Mouse (Mus musculus) lung, postnatal 4 days (tissue): ENCODE data around the gene Tril.

Experiments
- DNase-seq, 2 experiments: peaks; one replicate each; pipeline ENCODE4 v3.0.0; 2021

The Tril gene

DNA sequence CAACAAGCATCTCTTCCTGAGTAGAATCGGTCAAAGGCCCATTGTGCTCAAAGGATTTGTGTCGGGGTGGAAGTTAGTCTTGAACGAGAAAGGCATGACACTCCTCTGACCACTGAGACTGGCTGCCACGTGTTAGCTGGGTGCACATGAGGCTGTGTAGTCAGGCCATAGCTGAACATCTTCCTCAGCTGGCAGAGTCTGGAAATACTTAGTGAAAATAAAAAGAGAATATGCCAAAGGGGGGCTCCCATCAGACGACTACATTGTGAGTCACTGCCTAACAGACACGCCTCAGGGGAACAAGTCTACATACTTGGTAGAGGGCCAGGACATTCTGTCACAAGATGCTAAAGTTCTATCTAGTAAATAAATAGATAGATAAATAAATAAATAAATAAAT, 16.5 kb downstream of the Tril start:
- no peak for DNase-seq

DNA sequence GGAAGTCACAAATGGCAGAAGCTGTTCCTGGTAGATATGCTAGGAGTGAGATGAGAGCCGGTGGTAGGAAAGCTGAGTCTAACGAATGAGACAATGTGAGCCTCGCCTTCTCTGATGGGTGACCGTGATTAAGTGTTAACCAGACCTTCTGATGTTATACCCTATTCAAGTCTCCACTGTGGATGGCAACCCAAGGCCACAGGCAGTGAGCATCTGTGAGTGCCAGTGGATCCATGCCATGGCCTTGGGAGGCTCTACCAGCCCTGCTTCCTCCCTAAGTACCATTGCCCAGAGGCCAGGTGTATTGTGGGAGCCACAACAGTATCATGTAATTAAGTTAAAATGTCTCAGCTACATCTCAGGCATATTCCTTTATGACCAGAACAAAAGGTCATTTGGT, 17.1 kb downstream of the Tril start:
- DNase-seq: no peak

DNA sequence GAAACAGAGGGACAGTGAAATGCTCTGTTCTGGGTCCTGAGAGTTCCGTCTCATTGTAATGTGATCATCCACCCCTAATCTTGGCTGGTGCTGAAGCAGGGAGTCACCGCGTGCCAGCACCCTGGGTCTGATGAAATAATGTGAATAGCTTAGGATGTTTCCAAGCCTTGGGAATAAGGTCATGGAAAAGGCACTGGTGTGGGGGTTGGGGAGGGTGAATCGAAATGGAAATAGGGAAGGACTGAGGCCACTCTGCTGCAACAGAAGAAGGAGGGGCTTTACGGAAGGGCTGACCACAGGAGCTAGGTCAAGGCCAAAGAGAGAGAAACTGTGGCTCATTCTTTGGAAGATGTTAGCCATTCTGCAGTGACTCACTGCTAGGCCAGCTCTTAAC, 18.7 kb downstream of the Tril start:
- peak; percentile 32 to 68 for DNase-seq

DNA sequence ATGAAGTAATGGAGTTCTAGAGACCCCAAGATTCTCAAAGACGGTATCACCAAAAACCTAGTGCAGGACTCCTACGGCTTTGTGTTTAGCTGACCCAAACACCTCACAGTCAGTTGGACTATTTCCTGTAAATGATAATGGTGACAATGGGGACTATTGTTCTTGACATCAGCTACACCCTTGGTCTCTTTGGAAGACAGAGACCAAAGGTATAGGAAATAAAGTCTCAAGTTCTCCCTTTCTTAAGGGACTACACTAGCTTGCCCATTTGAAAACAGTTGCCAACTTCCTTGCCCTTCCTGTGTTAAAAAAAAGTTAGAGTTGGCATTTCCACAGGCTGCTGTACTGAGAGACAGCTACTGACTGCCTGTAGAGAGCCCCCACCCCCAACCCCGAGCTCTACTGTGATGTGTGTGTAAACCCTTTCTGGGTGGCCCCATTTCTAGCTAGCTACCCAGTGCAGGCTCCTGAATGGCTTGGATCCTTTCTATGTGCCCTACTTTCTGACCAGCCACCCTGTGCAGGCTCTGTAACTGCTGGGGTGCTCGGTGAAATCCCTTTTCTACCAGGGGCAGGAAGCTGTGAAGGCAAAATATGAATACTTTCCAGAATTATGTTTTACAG, 19.2 kb downstream of the Tril start:
- DNase-seq: no peak

DNA sequence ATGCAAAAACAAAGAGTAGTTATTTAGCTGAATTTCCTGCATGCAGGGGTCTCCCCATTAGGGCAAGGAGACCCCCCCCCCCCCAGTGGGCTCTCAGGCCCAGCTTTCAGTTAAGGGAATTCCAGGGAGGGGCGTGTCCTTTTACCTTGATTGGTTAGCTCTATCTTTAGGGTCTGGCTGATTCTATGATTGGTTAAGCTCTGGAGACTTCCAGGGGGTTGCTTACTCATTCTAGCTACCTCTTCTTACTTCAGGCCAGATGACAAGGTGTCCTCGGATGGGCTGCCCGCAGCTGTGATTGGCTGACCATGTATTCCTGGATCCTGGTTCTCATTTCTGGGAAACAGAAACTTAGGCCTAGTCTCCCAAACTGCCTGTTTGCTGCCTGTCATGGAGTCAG, 21.8 kb downstream of the Tril start:
- no peak for DNase-seq

DNA sequence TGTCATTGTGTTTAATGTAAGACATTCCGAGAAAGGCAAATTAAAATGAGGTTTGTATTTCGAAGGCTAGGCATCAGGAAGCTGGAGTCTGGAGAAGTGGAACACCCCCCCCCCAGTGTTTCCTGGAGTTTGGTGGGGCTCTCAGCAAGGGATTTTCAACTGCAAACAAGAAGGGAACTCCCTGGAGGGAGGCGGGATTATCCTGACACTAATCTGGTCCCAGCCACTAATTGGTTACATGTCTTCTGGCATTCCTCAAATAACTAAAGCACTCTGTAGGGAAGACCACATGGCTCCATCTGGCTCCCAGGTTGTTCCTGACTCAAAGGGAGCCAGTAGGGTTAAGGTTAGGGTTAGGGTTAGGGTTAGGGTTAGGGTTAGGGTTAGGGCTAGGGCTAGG, 23.8 kb downstream of the Tril start:
- no peak for DNase-seq

DNA sequence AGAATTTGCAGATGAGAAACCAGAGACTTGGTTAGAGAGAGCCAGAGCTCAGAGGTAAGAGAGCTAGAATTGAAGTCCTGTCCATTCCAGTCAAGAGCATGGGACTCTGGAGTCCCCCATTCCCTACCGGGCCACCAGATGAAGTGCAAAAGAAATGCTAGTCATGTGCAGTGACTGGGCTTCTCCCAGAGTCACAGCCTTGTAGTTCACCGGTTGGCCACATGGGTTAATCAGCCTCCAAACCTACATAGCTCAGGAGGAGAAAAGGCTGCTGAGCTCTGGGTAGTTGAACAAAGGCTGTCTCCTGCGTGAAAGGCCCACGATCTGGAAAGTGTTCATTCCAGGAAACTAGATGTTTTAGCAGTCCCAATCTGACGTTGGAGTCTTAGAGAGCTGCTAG, 24.8 kb downstream of the Tril start:
- peak; percentile 52 to 68 for DNase-seq

DNA sequence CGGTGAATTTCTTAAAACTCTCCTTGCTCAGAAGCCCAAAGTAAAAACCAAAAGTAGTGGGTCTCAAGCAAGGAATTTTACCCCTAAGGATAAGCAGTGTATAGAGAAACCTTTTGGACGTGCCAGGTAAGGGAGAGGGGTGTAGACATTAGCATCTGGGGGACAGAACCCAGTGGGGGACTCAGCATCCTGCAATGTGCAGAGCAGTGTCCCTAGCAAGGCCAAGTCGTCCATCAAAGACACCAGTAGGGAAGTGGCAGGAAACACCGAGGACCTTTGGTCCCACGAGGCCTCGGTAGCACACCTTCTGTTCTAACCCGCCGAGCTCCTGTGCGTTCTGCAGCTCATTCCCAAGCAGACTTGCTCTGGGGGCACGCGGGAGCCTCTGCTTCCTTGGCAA, 25.6 kb downstream of the Tril start:
- no peak for DNase-seq

DNA sequence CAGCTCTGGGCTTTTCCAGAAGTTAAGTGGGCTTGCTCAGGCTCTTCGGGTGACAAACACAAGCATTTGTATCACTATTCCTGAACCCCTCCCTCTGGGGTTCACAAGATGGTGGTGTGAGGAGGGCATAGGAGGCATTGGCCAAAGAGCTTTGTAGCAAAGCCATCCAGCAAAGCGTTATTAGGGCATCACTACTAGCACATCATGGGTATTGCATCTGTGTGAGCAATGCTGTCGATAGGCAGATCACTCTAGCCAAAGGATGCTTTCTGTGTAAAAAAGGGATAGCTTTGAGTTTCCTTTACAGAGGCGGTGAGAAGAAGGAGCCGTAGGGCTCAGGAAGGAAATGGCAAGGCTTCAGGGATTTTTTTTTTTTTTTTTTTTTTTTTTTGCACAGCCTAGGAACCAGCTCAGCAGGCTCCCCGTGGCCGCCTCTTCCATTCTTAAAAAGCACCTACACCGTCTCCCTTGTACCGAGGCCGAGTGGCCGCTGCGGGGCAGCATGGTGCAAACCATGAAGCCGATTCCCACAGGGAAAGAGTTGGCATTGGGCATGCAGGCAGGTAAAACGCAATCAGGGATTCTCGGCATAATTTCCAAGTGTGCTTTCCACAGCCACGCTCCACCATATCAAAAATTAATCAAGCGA, 26.2 kb downstream of the Tril start:
- DNase-seq: peak; percentile 80 to 86

DNA sequence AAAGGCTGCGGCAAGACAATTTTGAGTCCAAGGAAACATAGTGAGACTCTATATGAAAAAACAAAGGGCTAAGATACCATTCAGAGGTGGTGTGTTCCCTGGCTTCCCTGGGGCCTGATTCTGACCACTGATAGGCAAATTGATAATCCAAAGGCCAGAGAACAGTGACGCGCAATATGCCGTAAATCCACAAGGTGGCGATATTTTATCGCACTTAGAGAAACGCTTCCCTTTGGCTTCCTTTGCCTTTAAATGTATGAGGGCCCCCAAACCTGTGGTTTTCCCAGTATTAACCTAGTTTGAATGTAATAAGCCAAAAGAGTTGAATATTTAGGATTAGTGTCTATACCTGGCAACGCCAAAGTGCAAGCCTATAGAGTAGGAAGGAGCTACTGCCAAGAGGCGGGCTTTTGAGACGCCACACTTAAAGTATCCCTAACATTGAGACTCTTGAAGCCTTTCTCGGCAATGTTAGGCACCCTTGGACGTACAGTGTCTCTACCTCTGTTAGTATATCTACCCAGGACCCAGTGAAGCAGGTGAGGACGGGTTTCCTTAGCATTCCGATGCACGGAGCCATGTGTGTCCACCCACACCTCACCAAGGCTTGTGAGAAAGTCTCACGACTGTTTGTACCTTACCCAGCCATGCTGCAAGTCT, 37.6 kb downstream of the Tril start:
- DNase-seq: peak in 1 of 2 experiments; percentile 67

DNA sequence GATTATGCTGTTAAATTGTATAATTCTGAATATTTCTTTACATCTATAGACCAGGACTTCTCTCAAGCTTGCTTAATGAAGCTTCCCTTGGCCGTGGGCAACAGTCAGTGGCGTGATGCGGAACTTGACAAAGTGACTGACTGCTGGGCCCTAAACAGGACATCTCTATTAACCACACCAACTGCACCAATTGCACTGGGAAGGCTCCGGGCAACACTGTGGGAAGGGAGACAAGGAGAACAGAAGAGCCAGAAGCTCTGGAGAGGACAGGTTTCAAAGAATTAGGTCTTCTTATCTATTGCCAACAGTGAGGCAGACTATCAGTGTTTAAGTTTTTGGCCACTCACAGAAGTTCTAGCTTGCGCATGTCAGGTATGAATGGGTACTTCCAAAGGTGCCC, 38.4 kb downstream of the Tril start:
- DNase-seq: no peak

DNA sequence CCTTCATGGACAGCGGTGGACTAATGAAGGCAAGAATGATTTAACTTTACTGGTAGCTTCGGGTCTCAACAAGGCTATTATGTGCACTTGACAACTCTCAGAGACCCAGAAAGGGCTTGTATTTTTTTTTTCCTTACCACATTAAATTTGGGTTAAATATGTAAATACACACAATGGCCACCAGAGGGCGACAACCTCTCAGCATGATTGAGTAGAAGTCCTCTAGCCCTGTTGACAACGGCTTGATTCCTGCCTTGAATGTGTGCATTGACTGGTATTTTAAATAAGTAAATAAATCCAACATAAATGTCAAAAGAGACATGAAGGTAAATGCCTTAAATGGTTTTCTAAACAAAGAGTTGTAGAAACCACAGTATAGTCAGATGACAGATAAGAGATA, 39.5 kb downstream of the Tril start:
- peak in 1 of 2 experiments; percentile 57 for DNase-seq

DNA sequence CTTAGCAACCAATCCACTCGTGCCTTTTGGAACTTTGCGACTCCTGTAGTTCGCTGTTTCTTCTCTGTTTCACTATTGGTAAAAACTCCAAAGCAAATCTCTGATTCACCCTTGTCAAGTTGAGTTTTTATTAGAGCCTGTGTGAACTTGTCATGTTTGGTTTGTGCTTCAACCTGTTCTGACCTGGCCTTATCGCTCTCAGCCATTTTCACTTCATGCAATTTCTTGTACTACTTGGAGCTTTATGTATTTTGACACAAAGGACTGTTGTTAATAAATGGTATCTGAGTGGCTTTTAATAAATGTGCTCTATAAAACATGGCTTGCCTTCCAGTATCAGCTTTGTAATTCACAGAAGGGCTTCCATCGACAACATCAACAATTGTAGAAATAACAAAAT, 40.6 kb downstream of the Tril start:
- DNase-seq: no peak

DNA sequence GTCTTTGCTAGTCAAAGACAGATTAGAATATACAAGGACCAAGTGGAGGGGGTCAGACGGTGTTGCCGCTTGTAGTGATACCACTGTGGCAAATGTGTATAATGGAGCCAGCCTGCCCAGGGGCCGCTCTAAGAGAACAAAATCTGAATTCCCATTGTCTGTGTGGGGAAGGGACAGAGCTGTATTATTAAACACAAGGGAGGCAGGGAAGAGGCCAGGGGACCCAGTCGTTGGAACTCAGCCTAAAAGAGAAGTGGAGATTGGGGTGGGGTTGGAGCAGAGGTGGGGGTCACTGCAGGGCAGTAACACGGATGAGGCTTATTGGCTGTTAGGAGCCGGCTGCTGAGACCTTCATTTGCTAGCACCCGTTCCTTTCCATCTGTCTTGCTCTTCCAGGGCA, 41.1 kb downstream of the Tril start:
- no peak for DNase-seq

DNA sequence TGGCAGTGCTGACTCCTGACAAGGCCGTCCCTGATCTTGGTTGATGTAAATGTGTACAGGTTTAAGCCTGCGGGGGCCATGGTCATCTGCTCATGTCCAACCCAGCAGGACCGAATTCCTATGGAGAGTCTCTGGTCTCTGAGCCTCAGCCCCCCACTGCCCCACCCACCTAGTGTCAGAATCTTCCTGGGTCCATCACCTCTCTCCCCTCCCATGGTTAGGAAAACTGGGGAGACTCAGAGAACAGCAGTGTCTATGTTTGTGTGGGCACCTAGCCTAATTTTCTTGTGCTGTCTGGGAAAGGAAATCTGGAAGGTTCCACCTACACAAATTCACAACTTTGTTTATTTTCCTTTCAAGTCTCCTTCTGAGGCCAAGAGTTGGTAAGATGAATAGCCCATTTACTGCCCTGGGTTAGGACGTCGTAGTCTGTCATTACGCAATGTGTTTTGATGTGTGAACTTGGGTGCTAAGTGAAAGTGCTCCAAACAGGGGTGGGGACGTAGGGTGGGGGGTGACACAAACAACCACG, 42.1 kb downstream of the Tril start:
- DNase-seq: no peak

DNA sequence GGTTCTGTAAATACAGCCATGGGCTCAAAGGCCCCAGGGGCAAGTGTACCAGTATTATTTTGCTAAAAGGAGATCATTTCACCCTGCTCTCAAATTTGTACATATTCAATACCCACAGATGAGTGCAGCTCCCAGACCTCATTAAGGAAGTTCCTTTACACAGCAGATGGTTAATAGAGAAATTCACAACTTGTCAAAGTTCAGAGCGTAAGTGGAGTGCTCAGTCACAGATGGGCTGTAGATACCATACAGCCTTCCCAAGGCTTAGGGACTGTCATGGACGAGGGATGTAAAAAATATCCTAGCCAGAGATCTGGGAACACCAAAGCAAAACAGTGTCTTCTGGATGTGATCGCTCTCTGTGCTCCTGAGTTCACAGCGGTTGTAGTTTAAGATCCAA, 52.4 kb downstream of the Tril start:
- no peak for DNase-seq

DNA sequence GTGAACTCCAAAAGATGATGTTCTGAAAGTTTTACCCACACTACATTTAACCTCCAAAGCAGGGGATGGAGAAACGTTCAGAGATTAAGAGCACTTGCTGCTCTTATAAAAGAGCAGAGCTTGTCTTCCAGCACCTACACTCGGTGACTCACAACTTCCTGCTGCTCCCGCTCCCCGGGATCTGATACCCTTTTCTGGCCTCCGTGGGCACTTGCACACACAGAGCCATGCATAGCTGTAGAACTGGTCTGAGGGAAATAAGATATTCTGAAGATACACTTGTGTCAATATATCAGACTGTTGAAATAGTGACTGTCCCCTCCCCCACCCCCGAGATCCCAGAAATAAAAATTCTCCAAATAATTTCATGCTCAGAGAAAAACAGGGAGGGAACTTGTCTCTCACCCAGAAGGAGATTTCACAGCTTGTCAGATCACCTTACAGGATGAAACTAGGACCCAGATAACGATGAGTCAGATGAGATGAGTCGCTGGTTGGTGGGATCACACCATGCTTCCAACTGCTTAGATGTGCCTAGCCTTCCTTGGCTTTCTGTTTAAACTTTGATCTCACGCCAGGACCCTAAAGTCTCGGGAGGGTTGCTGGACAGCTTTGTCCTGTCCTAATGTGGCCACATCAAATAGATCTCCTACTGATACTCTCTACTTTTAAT, 54.3 kb downstream of the Tril start:
- no peak for DNase-seq

DNA sequence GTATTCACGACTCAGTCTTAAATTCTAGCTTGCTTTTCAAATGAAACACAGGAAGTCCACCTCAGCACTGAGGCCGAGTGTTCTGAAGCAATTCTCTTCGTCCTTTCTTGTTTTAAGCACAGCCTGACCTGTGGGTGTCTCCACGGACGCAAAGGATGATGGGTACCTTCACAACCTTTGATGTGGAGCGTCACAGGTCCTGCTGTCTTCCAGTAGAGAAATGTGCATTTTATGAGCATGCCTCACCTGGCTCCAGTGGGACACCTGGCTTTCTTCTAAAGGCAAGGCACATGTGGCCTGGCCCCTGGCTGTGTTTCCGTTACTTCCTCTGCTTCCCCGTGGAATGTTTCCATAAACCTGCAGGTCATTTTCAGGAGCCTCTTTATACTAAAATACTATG, 54.9 kb downstream of the Tril start:
- DNase-seq: no peak
